Mouse (Mus musculus): ENCODE results near the gene Sec14l2.

Gene Sec14l2

GRCm38 (mm10) chr11:4122742-4123579, at the start of gene Sec14l2:
TSS of gene Sec14l2 (minus strand) at chr11:4123415.
- no peak for DNase-seq (ENCODE audit: low spot score in 2 of 2)

- DNase-seq (ENCODE audit: low spot score in 2 of 2), result no peak
Observed at GRCm38 (mm10) chr11:4166467-4167090, 43.4 kb upstream of the Sec14l2 start.

- DNase-seq (ENCODE audit: low spot score in 2 of 2), result no peak
Observed at GRCm38 (mm10) chr11:4164701-4165100, 41.5 kb upstream of the Sec14l2 start.

GRCm38 (mm10) chr11:4160758-4161480, 37.7 kb upstream of the Sec14l2 start:
- DNase-seq (ENCODE audit: low spot score in 2 of 2), result no peak

GRCm38 (mm10) chr11:4159808-4160708, 36.8 kb upstream of the Sec14l2 start, which contains the start of the genes Ccdc157 and Sf3a1:
TSS of gene Ccdc157 (minus strand) at chr11:4160293.
TSS of gene Sf3a1 (plus strand) at chr11:4160350.
- DNase-seq (ENCODE audit: low spot score in 2 of 2), result peak; percentile 85 to 91

- DNase-seq (ENCODE audit: low spot score in 2 of 2), result no peak
Observed at GRCm38 (mm10) chr11:4158676-4159075, 35.5 kb upstream of the Sec14l2 start.

GRCm38 (mm10) chr11:4155641-4156040, 32.4 kb upstream of the Sec14l2 start:
- DNase-seq (ENCODE audit: low spot score in 2 of 2), result no peak

GRCm38 (mm10) chr11:4153694-4154093, 30.5 kb upstream of the Sec14l2 start:
- no peak for DNase-seq (ENCODE audit: low spot score in 2 of 2)

- no peak for DNase-seq (ENCODE audit: low spot score in 2 of 2)
Observed at GRCm38 (mm10) chr11:4149886-4150285, 26.7 kb upstream of the Sec14l2 start.

- no peak for DNase-seq (ENCODE audit: low spot score in 2 of 2)
Observed at GRCm38 (mm10) chr11:4148536-4149156, 25.4 kb upstream of the Sec14l2 start.

- DNase-seq (ENCODE audit: low spot score in 2 of 2), result no peak
Observed at GRCm38 (mm10) chr11:4148120-4148519, 24.9 kb upstream of the Sec14l2 start.

- no peak for DNase-seq (ENCODE audit: low spot score in 2 of 2)
Observed at GRCm38 (mm10) chr11:4147098-4147497, 23.9 kb upstream of the Sec14l2 start.

GRCm38 (mm10) chr11:4146381-4146780, 23.2 kb upstream of the Sec14l2 start:
- DNase-seq (ENCODE audit: low spot score in 2 of 2), result no peak

- DNase-seq (ENCODE audit: low spot score in 2 of 2), result no peak
Observed at GRCm38 (mm10) chr11:4143281-4144062, 20.3 kb upstream of the Sec14l2 start.

GRCm38 (mm10) chr11:4142352-4142751, 19.1 kb upstream of the Sec14l2 start:
- no peak for DNase-seq (ENCODE audit: low spot score in 2 of 2)

GRCm38 (mm10) chr11:4141505-4141904, 18.3 kb upstream of the Sec14l2 start:
- DNase-seq (ENCODE audit: low spot score in 2 of 2), result no peak

- no peak for DNase-seq (ENCODE audit: low spot score in 2 of 2)
Observed at GRCm38 (mm10) chr11:4138964-4139363, 15.7 kb upstream of the Sec14l2 start.

- peak; percentile 58 to 72 for DNase-seq (ENCODE audit: low spot score in 2 of 2)
Observed at GRCm38 (mm10) chr11:4134986-4135935, 12.0 kb upstream of the Sec14l2 start, which contains the start of gene Rnf215. TSS of gene Rnf215 (plus strand) at chr11:4135202.

GRCm38 (mm10) chr11:4134400-4134799, 11.2 kb upstream of the Sec14l2 start:
- DNase-seq (ENCODE audit: low spot score in 2 of 2), result no peak

All from frontal cortex, postnatal 14 days (tissue).